Mouse (Mus musculus) thymus, postnatal 36 days (tissue): Measurements from ENCODE around the gene Kcnj3.

ENCODE experiments used
- DNase-seq, 2 experiments: peaks; one replicate each; pipeline ENCODE4 v3.0.0; 2022; ENCODE audit warnings: mixed read lengths in 2 of 2

Kcnj3 gene

DNA sequence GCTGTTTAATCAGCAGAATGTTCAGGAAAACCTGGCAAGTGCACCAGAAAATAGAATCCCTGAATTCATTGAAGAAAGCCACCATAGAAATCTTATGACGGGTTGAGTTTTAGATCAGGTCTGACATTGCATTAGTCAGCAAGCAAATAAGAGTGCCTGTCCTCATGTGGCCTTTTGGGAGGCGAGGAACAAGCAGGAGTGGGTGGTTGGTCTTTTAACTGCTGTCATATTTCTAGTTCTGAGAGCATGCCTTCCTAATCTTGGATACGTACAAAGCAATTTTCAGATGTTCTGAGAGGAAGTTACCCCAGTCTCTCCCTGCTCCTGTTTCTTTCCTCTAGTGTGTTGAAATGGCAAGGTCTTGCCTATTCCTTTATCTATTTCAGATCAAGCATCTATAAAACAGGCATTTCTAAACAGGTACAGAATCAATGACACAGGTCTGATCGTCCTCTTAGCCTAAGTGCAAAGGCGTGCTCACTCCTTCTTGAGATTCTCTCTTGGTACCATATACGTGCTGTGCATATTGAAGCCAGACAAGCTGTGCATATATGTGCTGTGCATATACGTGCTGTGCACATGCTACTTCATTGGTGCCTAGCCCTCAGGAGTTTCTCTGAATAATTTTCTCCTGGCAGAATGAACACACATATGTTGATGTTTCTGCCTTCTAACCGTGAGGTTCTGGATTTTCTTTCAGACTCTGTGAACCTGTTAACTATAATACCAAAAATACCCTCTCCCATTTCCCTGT is 97.1 kb downstream of the Kcnj3 start:
- DNase-seq = no peak

DNA sequence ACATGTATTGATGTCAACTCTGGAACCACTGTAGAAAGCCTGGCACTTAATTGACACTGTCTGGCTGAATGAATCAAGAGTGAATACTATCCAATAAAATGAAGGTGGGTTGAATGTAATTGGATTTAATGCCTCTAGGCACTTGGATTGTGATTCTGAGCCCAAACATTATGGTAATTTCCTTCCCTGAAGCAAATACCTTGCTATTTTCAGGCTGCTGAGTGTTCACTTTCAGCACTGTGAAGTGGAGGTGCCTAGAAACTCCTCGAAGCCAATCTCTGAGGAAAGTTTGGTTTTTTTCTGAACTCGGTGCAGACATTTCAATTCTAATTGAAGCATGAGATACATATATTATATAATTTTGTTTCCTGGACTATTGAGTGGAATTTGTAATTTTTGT is 99.2 kb downstream of the Kcnj3 start:
- no peak for DNase-seq

DNA sequence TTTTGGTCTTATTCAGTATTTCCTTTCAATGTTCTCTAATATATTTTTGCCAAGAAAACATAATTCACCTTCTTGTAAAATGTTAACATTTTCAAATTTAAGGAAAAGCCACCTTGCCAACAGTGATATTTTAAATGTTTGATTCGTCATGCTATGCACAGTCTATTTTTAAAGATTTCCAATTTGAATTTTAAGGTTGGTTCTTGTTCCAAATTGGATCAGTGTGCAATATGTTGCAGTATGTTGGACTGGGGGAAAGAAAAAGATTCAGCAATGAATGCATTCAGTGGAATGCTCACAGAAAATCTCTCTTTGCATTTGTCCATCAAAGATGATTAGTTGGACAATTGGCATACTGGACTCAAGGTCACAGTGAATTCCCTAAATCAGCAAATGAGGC is 99.7 kb downstream of the Kcnj3 start:
- DNase-seq = no peak

DNA sequence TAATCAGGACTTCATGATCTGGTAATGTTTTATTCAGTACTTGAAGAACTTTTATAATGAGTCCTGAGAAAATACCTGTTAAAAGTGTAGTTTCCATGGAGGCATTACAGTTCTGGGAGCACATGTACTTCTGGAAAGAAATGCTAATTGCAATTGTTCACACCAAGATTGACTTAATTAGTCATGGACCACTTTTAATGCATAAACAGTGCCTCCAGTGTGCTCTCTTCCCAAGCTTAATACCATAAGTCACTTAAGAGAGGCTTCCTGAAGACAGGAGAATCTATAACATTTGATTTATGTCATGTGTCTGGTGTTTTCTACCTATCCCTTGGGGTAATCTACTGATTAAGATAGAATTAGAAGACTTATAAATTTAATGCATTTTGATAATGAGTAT is 111.8 kb downstream of the Kcnj3 start:
- no peak for DNase-seq

DNA sequence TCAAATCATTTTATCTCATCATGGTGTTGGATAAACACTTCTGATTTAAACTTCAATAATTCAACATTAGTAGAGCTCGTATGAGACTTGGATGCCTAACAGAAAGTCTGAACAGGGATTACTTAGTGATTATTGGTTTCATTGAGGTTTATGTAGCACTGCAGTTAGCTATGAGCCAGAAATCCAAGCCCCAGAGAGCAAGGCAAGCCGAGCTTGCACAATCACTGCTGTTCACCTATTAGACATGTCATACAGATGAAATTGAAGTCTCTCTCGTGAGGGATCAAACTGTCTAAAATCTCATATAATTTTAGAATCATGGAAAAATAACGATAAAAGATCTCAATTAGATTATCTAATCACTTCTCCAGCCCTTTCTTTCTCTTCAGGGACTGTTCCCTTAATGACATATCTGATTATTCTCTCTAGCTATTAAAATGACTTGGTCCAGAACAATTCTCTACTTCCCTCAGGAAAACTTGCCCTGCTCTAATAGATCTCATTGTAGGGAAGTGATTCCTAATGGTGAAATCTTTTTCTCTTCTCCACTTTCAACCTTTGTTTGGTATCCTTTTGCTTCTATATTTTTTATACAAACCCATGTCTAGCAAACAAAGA is 122.7 kb downstream of the Kcnj3 start:
- no peak for DNase-seq

DNA sequence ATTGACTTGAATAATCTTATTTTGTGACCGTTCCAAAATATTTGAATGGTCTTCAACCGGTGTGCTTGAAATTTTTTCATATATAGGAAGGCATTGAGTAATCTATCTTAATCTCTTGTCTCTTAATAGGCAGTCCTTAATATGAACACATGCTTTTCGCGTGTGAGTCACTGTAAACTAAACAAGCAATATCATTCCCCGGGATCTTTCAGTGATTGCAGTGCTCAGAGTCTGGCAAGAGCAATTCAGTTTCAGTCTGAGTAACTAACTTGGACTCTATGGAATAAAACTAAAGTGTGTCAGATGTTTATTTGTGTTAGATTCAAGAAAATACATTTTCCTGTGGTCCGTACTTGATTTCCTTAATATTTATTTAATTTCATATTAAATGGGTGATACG is 133.5 kb downstream of the Kcnj3 start:
- no peak for DNase-seq

DNA sequence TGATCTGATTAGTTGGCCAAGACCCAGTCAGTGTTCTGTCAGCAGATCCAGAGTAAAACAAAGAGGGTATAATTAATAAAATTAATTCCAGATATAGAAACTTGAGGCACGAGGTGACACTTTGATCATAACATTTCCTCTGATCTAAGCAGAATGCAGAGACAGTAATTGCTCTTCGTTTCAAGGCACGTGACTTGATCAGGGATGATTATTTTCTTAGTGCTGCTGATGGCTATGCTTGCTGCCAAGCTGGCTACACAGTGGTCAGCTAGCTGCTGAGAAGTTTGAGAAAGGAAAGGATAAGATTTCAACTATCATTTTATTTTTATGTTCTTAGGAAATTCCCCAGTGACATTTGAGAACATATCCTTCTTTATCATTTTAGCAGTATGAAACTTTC is 135.7 kb downstream of the Kcnj3 start:
- no peak for DNase-seq

DNA sequence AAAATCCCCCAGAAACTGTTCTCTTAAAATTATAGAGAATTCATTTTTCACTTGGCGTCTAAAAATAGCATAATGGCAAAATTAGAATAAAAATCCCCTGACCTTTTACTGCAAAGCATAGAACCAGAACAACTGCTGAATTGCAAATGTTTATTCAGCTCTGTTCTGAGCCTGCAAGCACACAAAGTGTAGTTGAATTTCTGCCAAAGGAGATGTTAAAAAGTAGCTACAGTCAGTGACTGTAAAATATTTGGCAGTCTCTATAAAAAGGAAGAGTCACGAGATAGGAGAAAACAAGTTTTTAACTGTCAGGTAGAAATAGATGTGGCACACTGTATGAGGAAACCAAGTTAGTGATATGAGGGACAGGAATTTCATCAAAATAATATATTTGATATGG is 144.5 kb downstream of the Kcnj3 start:
- DNase-seq = no peak

DNA sequence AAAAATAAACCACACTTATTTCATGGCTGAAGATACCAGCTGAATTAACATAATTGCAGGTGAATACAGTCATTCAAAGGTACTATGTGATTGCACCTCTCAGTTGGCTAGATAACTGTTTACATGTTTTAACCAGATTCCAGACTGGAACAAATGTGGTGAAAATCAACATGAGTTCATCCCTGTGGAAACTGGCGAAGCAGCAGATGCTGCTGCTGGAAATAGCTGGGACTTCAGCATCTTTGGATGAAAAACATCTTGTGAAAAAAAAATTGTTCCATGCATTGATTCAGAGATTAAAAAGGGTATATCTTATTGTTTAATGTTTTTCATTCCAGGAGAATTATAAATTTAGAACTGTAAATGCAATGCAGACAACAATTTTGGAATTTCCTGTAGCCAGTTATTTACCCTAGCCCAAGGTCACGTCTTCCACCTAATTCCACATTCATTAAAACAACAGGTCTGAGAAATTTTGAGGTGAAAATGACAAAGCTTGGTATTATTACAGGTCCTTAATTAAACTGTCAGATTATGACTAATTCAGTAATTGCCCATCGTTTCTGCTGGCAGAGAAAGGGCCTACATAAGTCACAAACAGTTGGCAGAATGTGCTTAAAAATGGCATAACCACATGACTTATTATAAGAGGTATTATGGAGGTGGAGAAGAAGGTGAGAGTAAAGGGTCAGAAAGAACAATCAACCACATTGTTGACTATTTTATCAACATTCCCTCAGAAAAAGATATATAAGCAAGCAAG is 155.6 kb downstream of the Kcnj3 start:
- DNase-seq = no peak
